Mouse (Mus musculus): ENCODE results near the gene Nae1. TPM values are rescaled to one million over a fixed set of nuclear protein-coding genes. Genes with fewer than 3 reads are reported as not detected.
"Not testable (repeated sequence)": the region's sequence is repeated elsewhere in the genome, so short reads cannot be mapped to it uniquely, and the experiment has no call there.

Nae1 gene
- total RNA-seq (2021): 10 to 100 TPM; 26.8 to 34.9 TPM
- long read RNA-seq, experiment 1, transcript Nae1-201 (20 exons, 1,808 nt): major isoform, 37 of 44 reads
- long read RNA-seq, experiment 1, partial matches to known transcripts: 5 of 44 reads
- long read RNA-seq, experiment 1, other reads (novel, unspliced or antisense): 2 of 44 reads
- long read RNA-seq, experiment 2, transcript Nae1-201 (20 exons, 1,808 nt): major isoform, 23 of 33 reads
- long read RNA-seq, experiment 2, partial matches to known transcripts: 5 of 33 reads
- long read RNA-seq, experiment 2, other reads (novel, unspliced or antisense): 5 of 33 reads

DNA sequence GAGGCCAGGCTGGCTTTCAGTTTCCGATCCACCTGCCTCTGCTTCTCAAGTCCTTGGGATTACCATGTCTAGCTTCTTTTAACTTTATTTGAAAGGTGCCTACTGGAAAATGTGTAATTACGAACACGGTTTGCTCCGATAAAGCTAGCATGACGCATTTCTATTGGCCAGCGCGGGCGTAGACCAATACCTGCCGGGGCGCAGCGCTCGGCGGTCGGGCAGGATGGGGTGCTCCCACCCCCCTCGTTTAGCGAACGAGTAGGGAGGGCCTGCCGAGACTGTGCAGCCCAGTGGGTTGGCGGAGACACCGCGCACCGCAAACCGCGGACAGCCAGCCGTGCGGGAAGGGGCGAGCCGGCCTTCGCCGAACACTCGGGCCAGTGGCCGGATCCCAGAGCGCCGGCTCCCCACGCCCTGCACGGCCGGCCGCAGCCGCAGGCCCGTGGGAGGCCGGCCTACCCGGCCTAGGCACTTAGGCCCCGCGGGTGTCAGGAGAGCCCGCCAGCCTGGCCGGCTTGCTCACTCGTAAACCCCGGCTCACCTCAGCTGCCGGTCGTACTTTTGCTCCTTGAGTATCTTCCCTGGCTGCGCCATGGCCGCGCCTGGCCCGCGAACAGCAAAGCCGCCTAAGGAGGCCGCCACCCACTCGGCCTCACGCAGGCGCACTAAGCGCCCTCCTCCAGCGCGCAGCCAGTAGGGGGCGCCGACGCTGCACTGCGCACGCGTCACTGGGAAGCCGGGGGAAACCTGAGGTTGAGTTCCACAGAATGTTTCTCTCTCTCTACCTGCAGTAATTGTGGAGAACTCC, at the start of gene Nae1, which contains the start of gene Car7:
Gene Nae1 (minus strand): TSS at position 667 of the 808 bp plus-strand sequence.
Gene Car7 (plus strand): TSS at position 719 of the 808 bp plus-strand sequence.
- peak; percentile 94 to 97 for DNase-seq

- not testable (repeated sequence) for DNase-seq
Measured at GRCm38 (mm10) chr8:104577606-104578005, 43.2 kb upstream of the Nae1 start.

- no peak for DNase-seq
Measured at GRCm38 (mm10) chr8:104576820-104577219, 42.4 kb upstream of the Nae1 start.

DNA sequence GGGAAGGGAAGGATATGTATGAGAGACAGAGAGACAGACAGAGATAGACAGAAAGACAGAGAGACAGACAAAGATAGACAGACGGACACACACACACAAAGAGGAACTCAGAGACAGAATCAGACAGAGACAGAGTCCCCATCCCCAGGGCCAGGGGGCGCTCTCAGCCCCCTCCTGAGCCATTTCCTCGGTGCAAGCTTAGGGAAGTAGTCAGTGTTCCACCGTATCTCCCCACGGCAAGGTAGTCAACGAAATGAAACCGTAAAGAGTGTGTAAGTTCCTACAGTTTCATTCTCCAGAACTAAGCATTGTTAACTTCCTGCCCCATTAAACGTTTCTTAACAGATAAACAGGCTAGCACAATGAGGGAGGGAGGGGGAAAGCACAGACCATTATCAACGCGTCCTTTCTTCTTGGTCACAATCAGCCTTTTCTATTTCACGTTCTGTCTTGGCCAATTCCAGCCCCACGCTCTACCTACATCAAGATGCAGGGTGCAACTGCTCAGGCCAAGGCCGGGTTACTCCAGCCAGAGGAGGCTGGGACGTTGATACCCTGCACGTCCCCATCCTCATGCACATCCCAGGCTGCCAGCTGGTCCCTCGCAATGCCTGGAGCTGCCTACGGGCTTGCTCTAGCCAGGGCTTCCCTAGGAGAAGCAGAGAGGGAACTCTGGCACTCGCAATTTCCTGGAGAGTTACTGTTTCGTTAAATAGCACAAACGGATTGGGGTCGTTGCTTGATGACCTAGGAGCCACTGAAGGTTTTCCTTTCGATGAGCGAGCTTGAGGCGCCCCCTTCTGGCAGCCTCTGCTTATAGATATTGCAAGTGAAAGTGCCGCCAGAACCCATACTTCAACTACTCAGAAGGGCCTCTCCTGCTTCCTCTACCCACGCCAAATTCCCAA, 36.3 kb upstream of the Nae1 start:
- peak; percentile 88 to 93 for DNase-seq

- peak; percentile 54 to 57 for DNase-seq
Measured at GRCm38 (mm10) chr8:104569559-104569958, 35.1 kb upstream of the Nae1 start.

- DNase-seq: no peak
Measured at GRCm38 (mm10) chr8:104565457-104565798, 31.0 kb upstream of the Nae1 start.

GRCm38 (mm10) chr8:104564633-104565456, 30.4 kb upstream of the Nae1 start:
- peak; percentile 89 to 91 for DNase-seq

- no peak for DNase-seq
Measured at GRCm38 (mm10) chr8:104560731-104561130, 26.3 kb upstream of the Nae1 start.

GRCm38 (mm10) chr8:104557226-104557625, 22.8 kb upstream of the Nae1 start:
- DNase-seq: no peak

- peak in 1 of 2 experiments; percentile 49 for DNase-seq
Measured at GRCm38 (mm10) chr8:104555191-104555590, 20.8 kb upstream of the Nae1 start.

DNA sequence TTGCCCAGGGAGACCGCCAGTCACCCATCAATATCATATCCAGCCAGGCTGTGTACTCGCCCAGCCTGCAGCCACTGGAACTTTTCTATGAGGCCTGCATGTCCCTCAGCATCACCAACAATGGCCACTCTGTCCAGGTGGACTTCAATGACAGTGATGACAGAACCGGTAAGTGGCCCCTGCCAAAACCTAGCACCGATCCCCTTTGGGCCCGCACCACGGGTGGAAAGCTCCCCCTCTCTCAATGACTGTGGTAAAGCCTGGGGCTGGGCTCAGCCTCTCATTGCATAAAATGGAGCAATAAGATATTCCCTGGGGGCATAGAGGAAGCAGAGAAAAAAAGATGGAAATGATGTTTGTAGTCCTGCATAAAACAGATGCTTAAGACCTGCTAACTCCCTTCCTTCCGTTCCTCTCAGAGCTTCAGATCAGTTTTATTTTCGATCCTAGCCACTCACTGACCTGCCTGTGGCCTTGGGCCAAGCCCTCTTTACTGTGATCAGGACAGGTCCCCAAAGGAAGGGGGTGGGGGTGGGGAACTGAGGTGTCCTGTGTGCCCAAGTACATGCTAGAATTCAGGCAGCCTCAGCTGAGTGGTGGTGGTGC, 9.1 kb upstream of the Nae1 start:
- peak; percentile 32 to 74 for DNase-seq

DNA sequence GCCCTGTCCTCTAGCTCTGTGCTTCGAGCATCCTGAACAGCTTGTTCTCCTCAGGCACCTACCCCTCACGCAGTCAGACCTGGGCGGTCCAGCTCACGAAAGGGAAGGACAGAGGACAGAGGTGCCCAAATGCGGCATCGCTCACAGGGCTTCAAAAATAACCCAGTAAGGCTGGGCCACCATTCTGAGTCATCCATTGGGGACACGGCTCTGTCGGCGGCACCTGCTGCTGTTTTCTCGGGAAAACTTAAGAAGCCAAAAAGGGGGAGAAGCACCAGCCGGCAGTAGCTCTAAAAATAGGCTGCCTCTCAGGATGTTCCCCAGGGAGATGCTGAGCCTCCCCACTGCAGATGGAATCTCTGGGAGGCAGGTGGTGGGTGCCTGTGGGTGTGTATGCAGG, 7.7 kb upstream of the Nae1 start:
- no peak for DNase-seq

- DNase-seq: no peak
Measured at GRCm38 (mm10) chr8:104541515-104541880, 7.1 kb upstream of the Nae1 start.

GRCm38 (mm10) chr8:104540710-104541514, 6.5 kb upstream of the Nae1 start:
- DNase-seq: peak; percentile 17 to 20

DNA sequence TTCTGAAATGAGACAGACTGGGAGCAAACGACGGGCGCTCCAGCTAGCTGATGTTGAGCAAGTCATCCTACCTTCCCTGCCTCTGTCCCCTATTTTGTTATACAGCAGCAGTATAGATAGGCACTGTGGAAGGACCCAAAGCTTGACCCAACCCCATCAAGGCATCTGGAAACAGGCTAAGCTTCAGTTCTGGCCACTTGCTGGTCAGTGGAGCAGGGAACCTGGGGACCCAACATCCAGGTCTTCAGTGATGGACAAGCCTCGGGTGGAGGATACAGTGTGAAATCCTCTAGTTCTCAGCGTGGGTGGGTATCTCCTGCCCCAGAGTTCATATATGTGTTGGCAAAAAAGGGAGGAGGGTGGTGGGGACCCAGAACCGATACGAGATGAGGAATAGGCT, 5.8 kb upstream of the Nae1 start:
- no peak for DNase-seq

DNA sequence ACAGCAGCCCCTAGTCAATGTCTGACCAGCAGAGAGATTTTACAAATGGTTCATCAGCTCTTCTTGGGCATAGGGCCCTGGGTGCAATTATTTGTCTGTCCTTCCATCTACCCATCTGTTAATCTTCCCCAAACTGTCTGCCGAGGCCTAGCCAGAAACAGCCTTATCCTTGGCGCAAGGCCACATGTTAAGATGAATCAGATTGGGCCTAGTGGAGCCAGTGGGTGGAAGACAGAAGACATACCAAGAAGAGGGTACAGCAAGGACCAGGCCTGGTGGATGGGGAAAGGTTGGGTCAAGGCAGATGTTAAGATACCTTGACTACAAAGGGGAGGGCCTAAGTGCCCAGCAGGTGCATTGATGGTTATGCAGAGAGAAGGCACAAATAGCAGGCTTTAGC, 5.1 kb upstream of the Nae1 start:
- no peak for DNase-seq

- DNase-seq: no peak
Measured at GRCm38 (mm10) chr8:104538896-104539295, 4.5 kb upstream of the Nae1 start.

DNA sequence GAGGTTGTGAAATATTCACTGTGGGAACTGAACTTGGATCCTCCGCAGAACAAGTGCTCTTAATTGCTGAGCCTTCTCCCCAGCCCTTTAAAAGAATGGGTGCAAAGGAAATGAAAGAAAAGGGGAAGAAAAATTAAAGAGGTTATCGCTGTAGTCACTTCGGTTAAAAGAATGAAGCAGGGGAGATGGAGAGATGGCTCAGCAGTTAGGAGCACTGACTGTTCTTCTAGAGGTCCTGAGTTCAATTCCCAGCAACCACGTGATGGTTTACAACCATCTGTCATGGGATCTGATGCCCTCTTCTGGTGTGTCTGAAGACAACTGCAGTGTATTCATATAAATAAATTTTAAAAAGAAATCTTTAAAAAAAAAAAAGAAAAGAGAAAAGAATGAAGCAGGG, 1.6 kb upstream of the Nae1 start:
- DNase-seq: no peak

DNA sequence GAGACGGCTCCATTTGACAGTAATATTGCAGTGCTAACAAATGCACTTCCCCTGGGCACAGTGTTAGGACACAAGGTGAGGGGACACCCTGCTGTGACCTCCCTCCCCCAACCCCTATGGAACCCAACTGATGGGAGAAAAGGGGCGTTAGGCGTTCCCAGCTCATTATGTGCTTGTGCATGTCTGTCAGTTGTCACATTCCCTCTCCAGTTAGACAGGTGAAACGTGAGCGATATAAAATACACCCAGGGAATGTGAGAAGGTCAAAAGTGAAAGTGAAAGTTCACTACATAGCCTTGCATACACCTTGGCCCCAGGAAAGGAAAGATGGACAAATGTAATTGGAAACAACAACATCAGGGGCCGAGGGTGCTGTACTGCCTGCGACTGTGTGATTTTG, 941 bp upstream of the Nae1 start:
- DNase-seq: peak in 1 of 2 experiments; percentile 39

GRCm38 (mm10) chr8:104534779-104535141, 323 bp upstream of the Nae1 start:
- peak in 1 of 2 experiments; percentile 73 for DNase-seq
